Mouse (Mus musculus): ENCODE results near the gene Ubr2. TPM values are rescaled to one million over a fixed set of nuclear protein-coding genes. Genes with fewer than 3 reads are reported as not detected.

The Ubr2 gene
- polyA plus RNA-seq, 1 experiment from 2014 or later: 19.2 TPM

- H3K4me3 ChIP-seq: no peak overlapping the region
- no peaks in the 10 kb centered on the region for H3K27me3 ChIP-seq
- no peak overlapping the region for H3K27ac ChIP-seq
- H3K36me3 ChIP-seq: peaks cover 88% of the 10 kb centered on the region
- no peaks in the 10 kb centered on the region for H3K4me1 ChIP-seq
- H3K9ac ChIP-seq: no peak overlapping the region
- no peak overlapping the region for H3K4me2 ChIP-seq
- ATAC-seq (ENCODE audit: borderline replicate concordance, extremely low read depth, low FRiP score, low TSS enrichment): no peak
- H3K9me3 ChIP-seq: no peaks in the 10 kb centered on the region
- 77% methylated on average over 10 of the region's 10 CpGs for WGBS
These were observed 50.1 kb downstream of the Ubr2 start for GRCm38 (mm10) chr17:46960216-46960615.

- Histone ChIP-seq H3K4me2 (no peak overlapping the region), H3K4me1 (no peaks in the 10 kb centered on the region), H3K27me3 (no peaks in the 10 kb centered on the region), H3K4me3 (no peak overlapping the region), H3K27ac (no peak overlapping the region), H3K36me3 (peaks cover 88% of the 10 kb centered on the region), H3K9ac (no peak overlapping the region), H3K9me3 (no peaks in the 10 kb centered on the region)
- WGBS: 85% methylated on average over 2 of the region's 2 CpGs
- no peak for ATAC-seq (ENCODE audit: borderline replicate concordance, extremely low read depth, low FRiP score, low TSS enrichment)
These were observed 52.3 kb downstream of the Ubr2 start for GRCm38 (mm10) chr17:46958045-46958444.

GRCm38 (mm10) chr17:46946276-46946675 lies 64.1 kb downstream of the Ubr2 start:
- Histone ChIP-seq H3K4me1 (no peaks in the 10 kb centered on the region), H3K4me3 (no peak overlapping the region), H3K27me3 (no peaks in the 10 kb centered on the region), H3K27ac (no peak overlapping the region), H3K9ac (no peak overlapping the region), H3K36me3 (peaks cover 75% of the 10 kb centered on the region), H3K9me3 (no peaks in the 10 kb centered on the region), H3K4me2 (no peak overlapping the region)
- ATAC-seq (ENCODE audit: borderline replicate concordance, extremely low read depth, low FRiP score, low TSS enrichment): no peak
- 89% methylated on average over 9 of the region's 9 CpGs for WGBS

GRCm38 (mm10) chr17:46942421-46942820 lies 67.9 kb downstream of the Ubr2 start:
- Histone ChIP-seq H3K9me3 (no peaks in the 10 kb centered on the region), H3K9ac (no peak overlapping the region), H3K4me2 (no peak overlapping the region), H3K27me3 (no peaks in the 10 kb centered on the region), H3K27ac (no peak overlapping the region), H3K4me3 (no peak overlapping the region), H3K36me3 (peaks cover 95% of the 10 kb centered on the region), H3K4me1 (no peaks in the 10 kb centered on the region)
- ATAC-seq (ENCODE audit: borderline replicate concordance, extremely low read depth, low FRiP score, low TSS enrichment): no peak
- WGBS: 94% methylated on average over 9 of the region's 9 CpGs

GRCm38 (mm10) chr17:46940461-46940860 lies 69.9 kb downstream of the Ubr2 start:
- Histone ChIP-seq H3K9ac (no peak overlapping the region), H3K27ac (no peak overlapping the region), H3K4me3 (no peak overlapping the region), H3K4me1 (no peaks in the 10 kb centered on the region), H3K27me3 (no peaks in the 10 kb centered on the region), H3K36me3 (peaks cover 97% of the 10 kb centered on the region), H3K4me2 (no peak overlapping the region), H3K9me3 (no peaks in the 10 kb centered on the region)
- WGBS: 96% methylated on average over 8 of the region's 8 CpGs
- no peak for ATAC-seq (ENCODE audit: borderline replicate concordance, extremely low read depth, low FRiP score, low TSS enrichment)

GRCm38 (mm10) chr17:46933557-46934348 lies 76.6 kb downstream of the Ubr2 start:
- Histone ChIP-seq H3K4me1 (no peaks in the 10 kb centered on the region), H3K4me2 (no peak overlapping the region), H3K27ac (no peak overlapping the region), H3K36me3 (peaks cover 94% of the 10 kb centered on the region), H3K9ac (no peak overlapping the region), H3K27me3 (no peaks in the 10 kb centered on the region), H3K4me3 (no peak overlapping the region), H3K9me3 (no peaks in the 10 kb centered on the region)
- ATAC-seq (ENCODE audit: borderline replicate concordance, extremely low read depth, low FRiP score, low TSS enrichment): no peak
- 79% methylated on average over 19 of the region's 19 CpGs for WGBS

- no peaks in the 10 kb centered on the region for H3K27me3 ChIP-seq
- 87% methylated on average over 5 of the region's 5 CpGs for WGBS
- H3K36me3 ChIP-seq: peaks cover 91% of the 10 kb centered on the region
- no peak overlapping the region for H3K27ac ChIP-seq
- no peak overlapping the region for H3K4me3 ChIP-seq
- H3K4me2 ChIP-seq: no peak overlapping the region
- no peak for ATAC-seq (ENCODE audit: borderline replicate concordance, extremely low read depth, low FRiP score, low TSS enrichment)
- H3K4me1 ChIP-seq: no peaks in the 10 kb centered on the region
- no peaks in the 10 kb centered on the region for H3K9me3 ChIP-seq
- no peak overlapping the region for H3K9ac ChIP-seq
These were observed 77.4 kb downstream of the Ubr2 start for GRCm38 (mm10) chr17:46932961-46933360.

GRCm38 (mm10) chr17:46929897-46930296 lies 80.5 kb downstream of the Ubr2 start:
- peaks cover 61% of the 10 kb centered on the region for H3K36me3 ChIP-seq
- H3K9me3 ChIP-seq: no peaks in the 10 kb centered on the region
- H3K4me1 ChIP-seq: no peaks in the 10 kb centered on the region
- ATAC-seq (ENCODE audit: borderline replicate concordance, extremely low read depth, low FRiP score, low TSS enrichment): no peak
- H3K27ac ChIP-seq: no peak overlapping the region
- 89% methylated on average over 7 of the region's 7 CpGs for WGBS
- no peaks in the 10 kb centered on the region for H3K27me3 ChIP-seq
- H3K9ac ChIP-seq: no peak overlapping the region
- no peak overlapping the region for H3K4me2 ChIP-seq
- no peak overlapping the region for H3K4me3 ChIP-seq

GRCm38 (mm10) chr17:46929277-46929676 lies 81.1 kb downstream of the Ubr2 start:
- ATAC-seq (ENCODE audit: borderline replicate concordance, extremely low read depth, low FRiP score, low TSS enrichment): no peak
- Histone ChIP-seq H3K36me3 (peaks cover 56% of the 10 kb centered on the region), H3K4me3 (no peak overlapping the region), H3K4me2 (no peak overlapping the region), H3K27me3 (no peaks in the 10 kb centered on the region), H3K27ac (no peak overlapping the region), H3K4me1 (no peaks in the 10 kb centered on the region), H3K9ac (no peak overlapping the region), H3K9me3 (no peaks in the 10 kb centered on the region)
- 82% methylated on average over 12 of the region's 12 CpGs for WGBS

- no peak overlapping the region for H3K27ac ChIP-seq
These were observed 82.6 kb downstream of the Ubr2 start for GRCm38 (mm10) chr17:46927781-46928180.

GRCm38 (mm10) chr17:46926941-46927340 lies 83.4 kb downstream of the Ubr2 start:
- no peaks in the 10 kb centered on the region for H3K9me3 ChIP-seq
- no peak overlapping the region for H3K4me2 ChIP-seq
- peaks cover 32% of the 10 kb centered on the region for H3K36me3 ChIP-seq
- no peaks in the 10 kb centered on the region for H3K27me3 ChIP-seq
- 72% methylated on average over 3 of the region's 3 CpGs for WGBS
- no peak overlapping the region for H3K9ac ChIP-seq
- H3K27ac ChIP-seq: no peak overlapping the region
- H3K4me3 ChIP-seq: no peak overlapping the region
- no peaks in the 10 kb centered on the region for H3K4me1 ChIP-seq
- ATAC-seq (ENCODE audit: borderline replicate concordance, extremely low read depth, low FRiP score, low TSS enrichment): no peak

More at GRCm38 (mm10) chr17:46927781-46928180, 82.6 kb downstream of the Ubr2 start:
- no peak for ATAC-seq (ENCODE audit: borderline replicate concordance, extremely low read depth, low FRiP score, low TSS enrichment)
- Histone ChIP-seq H3K4me1 (no peaks in the 10 kb centered on the region), H3K9me3 (no peaks in the 10 kb centered on the region), H3K27me3 (no peaks in the 10 kb centered on the region), H3K9ac (no peak overlapping the region), H3K4me3 (no peak overlapping the region), H3K36me3 (peaks cover 41% of the 10 kb centered on the region), H3K4me2 (no peak overlapping the region)
- 88% methylated on average over 5 of the region's 5 CpGs for WGBS

- Histone ChIP-seq H3K4me1 (no peaks in the 10 kb centered on the region), H3K27me3 (no peaks in the 10 kb centered on the region), H3K4me3 (no peak overlapping the region), H3K9me3 (no peaks in the 10 kb centered on the region), H3K4me2 (no peak overlapping the region), H3K36me3 (peaks cover 25% of the 10 kb centered on the region), H3K27ac (no peak overlapping the region), H3K9ac (no peak overlapping the region)
- ATAC-seq (ENCODE audit: borderline replicate concordance, extremely low read depth, low FRiP score, low TSS enrichment): no peak
- WGBS: 58% methylated on average over 6 of the region's 6 CpGs
These were observed 84.2 kb downstream of the Ubr2 start for GRCm38 (mm10) chr17:46926192-46926591.
